Mouse (Mus musculus): Measurements from ENCODE around the gene Padi3. TPM values are rescaled to one million over a fixed set of nuclear protein-coding genes. Genes with fewer than 3 reads are reported as not detected.

The Padi3 gene
- total and polyA plus RNA-seq, 2 experiments: not detected

GRCm38 (mm10) chr4:140744654-140745053 lies 65.8 kb downstream of the Padi3 start:
- TF ChIP-seq POLR2A (IDR thresholded peaks at IDR 0.05; ENCODE audit: extremely low read depth, insufficient read depth, low read length) (no peak), CTCF (IDR thresholded peaks at IDR 0.05; ENCODE audit: low read depth, low read length) (peak; percentile 88)
- H3K4me1 ChIP-seq (ENCODE audit: control insufficient read depth, insufficient read depth, low read length): no peaks in the 10 kb centered on the region
- 12% methylated on average over 3 of the region's 3 CpGs for WGBS
- no peaks in the 10 kb centered on the region for H3K27me3 ChIP-seq (ENCODE audit: control insufficient read depth, insufficient read depth, low read length)
- no peak overlapping the region for H3K4me3 ChIP-seq (ENCODE audit: insufficient read depth, low read depth, low read length)
- H3K9ac ChIP-seq (ENCODE audit: low read depth, low read length): no peak overlapping the region
- H3K36me3 ChIP-seq (ENCODE audit: control insufficient read depth, insufficient read depth, low read length): no peaks in the 10 kb centered on the region
- H3K27ac ChIP-seq (replicated peaks; ENCODE audit: insufficient read depth, low read depth, low read length): no peak overlapping the region
- peak; percentile 19 for DNase-seq (ENCODE audit: extremely low read depth, low read depth, low spot score)
- H3K79me2 ChIP-seq (ENCODE audit: control insufficient read depth, insufficient read depth, low read length): no peaks in the 10 kb centered on the region

- no peaks in the 10 kb centered on the region for H3K79me2 ChIP-seq (ENCODE audit: control insufficient read depth, insufficient read depth, low read length)
- 21% methylated on average over 4 of the region's 4 CpGs for WGBS
Measured at GRCm38 (mm10) chr4:140743086-140743485, 67.4 kb downstream of the Padi3 start.

GRCm38 (mm10) chr4:140742543-140742942 lies 67.9 kb downstream of the Padi3 start, which contains the start of gene Padi6:
Gene Padi6, minus strand, starts transcription at chr4:140742643.
- no peaks in the 10 kb centered on the region for H3K79me2 ChIP-seq (ENCODE audit: control insufficient read depth, insufficient read depth, low read length)
- H3K4me1 ChIP-seq (ENCODE audit: control insufficient read depth, insufficient read depth, low read length): no peaks in the 10 kb centered on the region
- no peaks in the 10 kb centered on the region for H3K36me3 ChIP-seq (ENCODE audit: control insufficient read depth, insufficient read depth, low read length)
- TF ChIP-seq CTCF (IDR thresholded peaks at IDR 0.05; ENCODE audit: low read depth, low read length): no peak
- no peak for TF ChIP-seq POLR2A (IDR thresholded peaks at IDR 0.05; ENCODE audit: extremely low read depth, insufficient read depth, low read length)
- no peak within 1 kb of the TSS for H3K9ac ChIP-seq (ENCODE audit: low read depth, low read length)
- H3K27ac ChIP-seq (replicated peaks; ENCODE audit: insufficient read depth, low read depth, low read length): no peak within 1 kb of the TSS
- no peak for DNase-seq (ENCODE audit: extremely low read depth, low read depth, low spot score)
- 70% methylated on average over 2 of the region's 2 CpGs for WGBS
- no peaks in the 10 kb centered on the region for H3K27me3 ChIP-seq (ENCODE audit: control insufficient read depth, insufficient read depth, low read length)
- H3K4me3 ChIP-seq (ENCODE audit: insufficient read depth, low read depth, low read length): no peak within 1 kb of the TSS

More at GRCm38 (mm10) chr4:140743086-140743485, 67.4 kb downstream of the Padi3 start:
- TF ChIP-seq POLR2A (IDR thresholded peaks at IDR 0.05; ENCODE audit: extremely low read depth, insufficient read depth, low read length) (no peak), CTCF (IDR thresholded peaks at IDR 0.05; ENCODE audit: low read depth, low read length) (no peak)
- H3K27me3 ChIP-seq (ENCODE audit: control insufficient read depth, insufficient read depth, low read length): no peaks in the 10 kb centered on the region
- H3K36me3 ChIP-seq (ENCODE audit: control insufficient read depth, insufficient read depth, low read length): no peaks in the 10 kb centered on the region
- no peak for DNase-seq (ENCODE audit: extremely low read depth, low read depth, low spot score)
- no peaks in the 10 kb centered on the region for H3K4me1 ChIP-seq (ENCODE audit: control insufficient read depth, insufficient read depth, low read length)
- no peak overlapping the region for H3K9ac ChIP-seq (ENCODE audit: low read depth, low read length)
- no peak overlapping the region for H3K27ac ChIP-seq (replicated peaks; ENCODE audit: insufficient read depth, low read depth, low read length)
- no peak overlapping the region for H3K4me3 ChIP-seq (ENCODE audit: insufficient read depth, low read depth, low read length)

- no peak for DNase-seq (ENCODE audit: extremely low read depth, low read depth, low spot score)
- no peaks in the 10 kb centered on the region for H3K27me3 ChIP-seq (ENCODE audit: control insufficient read depth, insufficient read depth, low read length)
- H3K9ac ChIP-seq (ENCODE audit: low read depth, low read length): no peak overlapping the region
- H3K36me3 ChIP-seq (ENCODE audit: control insufficient read depth, insufficient read depth, low read length): no peaks in the 10 kb centered on the region
- no peak overlapping the region for H3K27ac ChIP-seq (replicated peaks; ENCODE audit: insufficient read depth, low read depth, low read length)
- H3K79me2 ChIP-seq (ENCODE audit: control insufficient read depth, insufficient read depth, low read length): no peaks in the 10 kb centered on the region
- TF ChIP-seq CTCF (IDR thresholded peaks at IDR 0.05; ENCODE audit: low read depth, low read length) (no peak), POLR2A (IDR thresholded peaks at IDR 0.05; ENCODE audit: extremely low read depth, insufficient read depth, low read length) (no peak)
- 83% methylated on average over 6 of the region's 6 CpGs for WGBS
- H3K4me3 ChIP-seq (ENCODE audit: insufficient read depth, low read depth, low read length): no peak overlapping the region
- no peaks in the 10 kb centered on the region for H3K4me1 ChIP-seq (ENCODE audit: control insufficient read depth, insufficient read depth, low read length)
Measured at GRCm38 (mm10) chr4:140741401-140741800, 69.0 kb downstream of the Padi3 start.

GRCm38 (mm10) chr4:140740655-140741054 lies 69.8 kb downstream of the Padi3 start:
- Histone ChIP-seq H3K79me2 (ENCODE audit: control insufficient read depth, insufficient read depth, low read length) (no peaks in the 10 kb centered on the region), H3K4me3 (ENCODE audit: insufficient read depth, low read depth, low read length) (no peak overlapping the region), H3K4me1 (ENCODE audit: control insufficient read depth, insufficient read depth, low read length) (no peaks in the 10 kb centered on the region), H3K27me3 (ENCODE audit: control insufficient read depth, insufficient read depth, low read length) (no peaks in the 10 kb centered on the region), H3K9ac (ENCODE audit: low read depth, low read length) (no peak overlapping the region), H3K27ac (replicated peaks; ENCODE audit: insufficient read depth, low read depth, low read length) (no peak overlapping the region), H3K36me3 (ENCODE audit: control insufficient read depth, insufficient read depth, low read length) (no peaks in the 10 kb centered on the region)
- WGBS: 85% methylated on average over 11 of the region's 11 CpGs
- DNase-seq (ENCODE audit: extremely low read depth, low read depth, low spot score): no peak
- TF ChIP-seq CTCF (IDR thresholded peaks at IDR 0.05; ENCODE audit: low read depth, low read length) (no peak), POLR2A (IDR thresholded peaks at IDR 0.05; ENCODE audit: extremely low read depth, insufficient read depth, low read length) (no peak)

Other genes with a start within 250 kb of the Padi3 start
- 17.7 and 25.5 TPM in 2 replicates for gene Arhgef10l, start 144.6 kb downstream of the Padi3 start, total RNA-seq (2014; rRNA removed)
- 54.4 and 69.9 TPM in 2 replicates for gene Arhgef10l, start 144.6 kb downstream of the Padi3 start, polyA plus RNA-seq (2012; rRNA removed)
- gene Rcc2, start 110.1 kb downstream of the Padi3 start, total RNA-seq (2014; rRNA removed): 5.3 and 7.2 TPM in 2 replicates
- 14.3 and 16.3 TPM in 2 replicates for gene Rcc2, start 110.1 kb downstream of the Padi3 start, polyA plus RNA-seq (2012; rRNA removed)
- not detected in 2 replicates for gene Padi6, start 68.0 kb downstream of the Padi3 start, total RNA-seq (2014; rRNA removed)
- not detected in 2 replicates for gene Padi6, start 68.0 kb downstream of the Padi3 start, polyA plus RNA-seq (2012; rRNA removed)
- gene Padi4, start 36.4 kb downstream of the Padi3 start, total RNA-seq (2014; rRNA removed): 0.09 TPM in 1 of 2 replicates, not detected in the other
- gene Padi4, start 36.4 kb downstream of the Padi3 start, polyA plus RNA-seq (2012; rRNA removed): 0.12 and 0.20 TPM in 2 replicates
- not detected in 2 replicates for gene Padi1, start 35.1 kb upstream of the Padi3 start, total RNA-seq (2014; rRNA removed)
- gene Padi1, start 35.1 kb upstream of the Padi3 start, polyA plus RNA-seq (2012; rRNA removed): not detected in 2 replicates
- 0.09 and 0.13 TPM in 2 replicates for gene Padi2, start 95.7 kb upstream of the Padi3 start, total RNA-seq (2014; rRNA removed)
- 0.21 and 0.25 TPM in 2 replicates for gene Padi2, start 95.7 kb upstream of the Padi3 start, polyA plus RNA-seq (2012; rRNA removed)
- gene Sdhb, start 150.6 kb upstream of the Padi3 start, total RNA-seq (2014; rRNA removed): 479 and 532 TPM in 2 replicates
- 324 and 347 TPM in 2 replicates for gene Sdhb, start 150.6 kb upstream of the Padi3 start, polyA plus RNA-seq (2012; rRNA removed)
- 12.9 and 13.3 TPM in 2 replicates for gene Atp13a2, start 176.2 kb upstream of the Padi3 start, total RNA-seq (2014; rRNA removed)
- 32.5 and 34.0 TPM in 2 replicates for gene Atp13a2, start 176.2 kb upstream of the Padi3 start, polyA plus RNA-seq (2012; rRNA removed)
- gene Mfap2, start 199.8 kb upstream of the Padi3 start, total RNA-seq (2014; rRNA removed): 0.18 TPM in 1 of 2 replicates, not detected in the other
- 0.30 and 0.45 TPM in 2 replicates for gene Mfap2, start 199.8 kb upstream of the Padi3 start, polyA plus RNA-seq (2012; rRNA removed)
- gene Crocc, start 249.9 kb upstream of the Padi3 start, total RNA-seq (2014; rRNA removed): 0.67 and 0.74 TPM in 2 replicates
- 0.76 and 1.7 TPM in 2 replicates for gene Crocc, start 249.9 kb upstream of the Padi3 start, polyA plus RNA-seq (2012; rRNA removed)